Mouse (Mus musculus): Measurements from ENCODE around the gene Plch2.

- no peak for TF ChIP-seq CTCF (IDR thresholded peaks at IDR 0.05; ENCODE audit: extremely low read depth, insufficient read depth, low read length)
- TF ChIP-seq POLR2A (IDR thresholded peaks at IDR 0.05; ENCODE audit: extremely low read depth, insufficient read depth, low read length): no peak
Measured at GRCm38 (mm10) chr4:155090147-155090546, 33.6 kb upstream of the Plch2 start.
